Mouse (Mus musculus) c-Kit-positive CD71-positive TER-119-positive erythroid progenitor cells, embryonic 14.5 days (primary cell): Measurements from ENCODE around the gene Tns3.

Experiments used
- DNase-seq: peaks from one replicate; pipeline ENCODE4 v3.0.0-alpha.2; 2013; ENCODE audit warnings: low spot score

Gene Tns3

DNA sequence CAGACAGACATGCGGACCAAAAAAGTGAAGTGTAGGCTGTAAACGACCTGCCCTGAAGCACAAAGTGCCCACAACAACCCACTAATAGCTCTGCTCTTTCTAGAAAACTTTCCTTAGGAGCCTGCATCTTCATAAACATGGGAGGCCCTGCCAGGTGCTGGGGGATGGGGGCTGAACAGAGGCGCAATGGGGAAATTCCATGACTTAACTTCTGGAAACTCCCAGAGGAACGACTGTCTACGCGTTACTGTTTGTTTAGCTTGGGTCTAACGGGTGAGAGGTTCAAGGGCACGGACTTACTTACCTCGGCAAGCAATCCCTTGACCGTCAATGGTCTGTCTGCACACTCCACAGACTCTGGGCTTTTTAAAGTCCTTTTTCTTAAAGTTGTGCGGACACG lies 48.9 kb downstream of the Tns3 start:
- DNase-seq = no peak

GRCm38 (mm10) chr11:8610456-8610855 lies 53.9 kb downstream of the Tns3 start:
- no peak for DNase-seq

DNA sequence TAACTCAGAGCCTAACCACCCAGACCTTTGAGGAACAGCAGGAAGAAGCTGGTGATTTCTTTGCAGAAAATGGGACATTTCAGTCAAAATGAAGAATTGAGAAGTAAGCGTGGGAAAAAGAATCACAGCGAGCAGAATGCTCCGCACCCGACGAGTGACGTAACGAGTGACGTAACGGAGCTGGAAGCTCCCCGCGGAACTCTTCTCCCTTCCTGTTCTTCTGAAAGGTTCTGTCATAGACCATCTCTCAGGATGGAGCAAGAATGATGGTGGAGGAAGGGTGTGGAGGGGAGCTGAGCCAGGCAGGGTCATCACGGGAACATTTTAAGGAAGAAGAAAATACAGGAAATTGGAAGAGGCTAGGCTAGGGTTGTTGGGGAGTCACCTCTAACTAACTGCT lies 54.5 kb downstream of the Tns3 start:
- DNase-seq = no peak

DNA sequence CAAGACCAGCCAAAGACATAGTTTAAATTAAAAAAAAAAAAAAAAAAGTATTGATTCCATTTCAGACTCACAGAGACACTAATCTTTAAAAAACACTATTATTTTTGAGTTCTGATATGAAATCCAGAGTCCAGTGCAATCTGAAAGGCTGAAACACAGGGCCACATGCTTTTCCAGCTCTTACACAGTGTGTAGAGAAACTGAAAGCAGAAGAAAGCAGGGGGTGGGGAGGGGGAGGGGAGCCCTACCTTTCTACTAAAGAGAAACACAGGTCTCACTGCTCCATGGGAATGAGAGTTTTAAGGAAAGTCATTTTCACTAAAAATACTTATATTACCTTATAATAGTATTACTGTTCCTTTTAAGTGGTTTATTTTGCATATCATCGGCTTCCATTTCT lies 57.2 kb downstream of the Tns3 start:
- DNase-seq = no peak

GRCm38 (mm10) chr11:8604789-8605569 lies 59.4 kb downstream of the Tns3 start:
- DNase-seq = no peak

GRCm38 (mm10) chr11:8602606-8603005 lies 61.7 kb downstream of the Tns3 start:
- DNase-seq = no peak

GRCm38 (mm10) chr11:8601411-8601821 lies 62.9 kb downstream of the Tns3 start:
- DNase-seq = no peak

DNA sequence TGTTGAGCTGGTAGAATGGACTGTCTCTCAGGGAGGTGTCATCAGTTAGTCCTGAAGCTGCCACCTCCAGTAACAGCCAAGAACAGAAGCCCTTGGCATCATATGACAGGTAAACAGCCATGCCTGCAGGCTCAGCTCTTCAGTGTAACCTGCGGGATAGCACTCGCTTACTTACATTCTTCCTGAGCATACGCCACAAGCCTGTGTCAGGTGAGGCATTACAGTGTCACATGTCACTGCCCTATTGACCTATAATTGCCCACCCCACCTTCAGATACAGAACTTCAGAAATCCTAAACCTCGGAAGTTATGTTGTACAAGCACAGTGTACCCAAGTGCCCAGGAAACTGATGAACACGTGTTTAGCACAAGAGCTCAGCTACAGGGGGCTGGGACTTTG lies 68.7 kb downstream of the Tns3 start:
- no peak for DNase-seq

DNA sequence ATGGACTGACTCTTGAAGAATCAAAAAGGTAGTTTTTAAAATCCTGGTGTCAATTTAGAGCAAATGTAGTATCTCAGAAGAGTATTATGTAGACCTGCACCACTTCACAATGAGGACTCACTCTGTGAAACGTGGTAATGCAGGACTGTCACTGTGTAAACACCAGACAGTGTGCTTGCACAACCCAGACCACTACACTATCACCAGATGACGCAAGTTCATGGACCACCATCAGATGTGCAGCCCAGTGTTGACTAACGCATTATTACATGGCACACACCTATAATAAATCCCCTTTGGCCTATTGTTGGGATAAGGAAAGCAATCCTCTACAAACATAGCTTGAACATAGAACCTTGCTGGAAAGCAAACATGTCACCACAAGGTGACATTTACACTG lies 71.2 kb downstream of the Tns3 start:
- no peak for DNase-seq

GRCm38 (mm10) chr11:8591271-8591670 lies 73.1 kb downstream of the Tns3 start:
- DNase-seq = no peak

DNA sequence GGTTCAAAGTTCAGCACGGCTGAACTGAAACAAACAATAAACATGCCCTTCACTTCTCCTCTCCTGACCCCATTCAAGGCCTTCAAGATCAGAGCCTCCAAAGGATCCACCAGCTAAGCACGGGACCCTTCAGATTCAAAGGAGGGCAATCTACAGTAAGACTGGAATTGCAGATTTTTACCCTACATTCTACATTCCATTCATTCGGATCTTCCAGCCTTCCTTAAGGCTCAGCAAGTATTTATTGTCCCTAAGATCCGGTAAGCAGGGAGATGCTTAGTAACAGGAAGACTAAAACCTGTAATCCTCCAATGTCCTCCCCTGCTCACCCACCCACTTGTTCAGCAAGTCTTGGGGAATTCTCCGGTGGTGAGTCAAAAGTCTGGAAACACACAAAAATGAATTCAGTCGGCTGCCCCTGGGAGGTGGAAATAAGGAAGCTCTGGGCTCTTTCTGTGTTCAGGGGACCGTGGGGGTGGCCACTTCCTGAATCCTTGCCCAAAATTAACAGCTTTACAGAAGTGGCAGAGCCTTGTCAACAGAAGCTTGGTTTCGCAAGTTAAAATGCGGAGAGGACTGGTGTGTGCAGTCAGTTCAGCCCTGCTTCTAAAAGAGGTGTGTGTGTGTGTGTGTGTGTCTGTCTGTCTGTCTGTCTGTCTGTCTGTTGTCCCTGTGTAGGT lies 75.0 kb downstream of the Tns3 start:
- no peak for DNase-seq

GRCm38 (mm10) chr11:8587941-8588340 lies 76.4 kb downstream of the Tns3 start:
- no peak for DNase-seq

DNA sequence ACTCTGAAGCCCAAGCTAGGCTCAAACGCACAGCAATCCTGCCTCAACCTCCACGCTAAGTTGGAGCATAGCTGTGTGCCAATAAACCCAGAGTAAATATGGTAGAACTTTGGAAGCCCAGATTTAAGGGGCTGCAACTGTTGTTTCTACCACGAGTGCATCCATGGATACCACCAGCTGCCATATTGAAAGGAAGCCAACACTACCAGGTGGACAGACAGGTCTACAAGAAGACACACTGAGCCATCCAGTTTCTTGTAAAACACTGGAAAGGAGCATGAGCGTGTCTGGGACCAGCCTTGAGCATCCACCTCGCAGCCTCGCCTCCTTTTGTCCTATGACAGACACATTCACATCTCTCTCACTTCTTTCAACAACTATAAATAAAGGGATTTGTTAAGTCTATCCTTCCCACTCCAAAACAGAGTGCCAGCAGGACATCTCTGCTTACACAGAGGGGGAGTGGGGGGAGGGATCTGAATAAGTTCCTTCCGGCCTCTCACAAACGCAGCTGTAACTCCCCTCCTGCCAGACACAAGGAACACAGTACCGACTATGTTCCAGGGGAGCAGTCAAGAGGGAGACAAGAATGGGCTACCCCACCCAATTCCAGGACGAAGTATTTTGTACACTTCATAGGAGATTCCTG lies 77.2 kb downstream of the Tns3 start:
- no peak for DNase-seq

- no peak for DNase-seq
Measured at GRCm38 (mm10) chr11:8586374-8586773, 78.0 kb downstream of the Tns3 start.

- no peak for DNase-seq
Measured at GRCm38 (mm10) chr11:8585686-8586085, 78.6 kb downstream of the Tns3 start.

GRCm38 (mm10) chr11:8584925-8585324 lies 79.4 kb downstream of the Tns3 start:
- no peak for DNase-seq

- DNase-seq = no peak
Measured at GRCm38 (mm10) chr11:8584307-8584706, 80.0 kb downstream of the Tns3 start.

DNA sequence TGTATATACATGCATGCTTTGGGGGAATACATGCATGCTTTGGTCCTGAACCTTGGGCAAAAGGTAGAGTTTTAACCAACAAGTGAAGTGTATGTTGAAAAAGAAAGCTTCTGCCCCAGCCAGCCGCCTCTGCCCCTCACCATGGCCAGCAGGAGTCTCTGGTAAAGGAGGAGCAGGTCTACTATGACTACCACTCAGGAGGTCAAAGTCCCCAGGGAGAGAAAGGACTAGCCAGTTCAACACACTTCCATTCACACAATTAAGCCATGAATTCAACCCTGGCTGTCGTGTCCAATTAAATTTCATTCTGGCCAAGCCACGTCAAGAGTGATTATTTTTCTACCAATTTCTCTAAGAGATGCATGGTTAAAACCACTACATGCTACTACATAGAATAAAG lies 81.2 kb downstream of the Tns3 start:
- DNase-seq = no peak

DNA sequence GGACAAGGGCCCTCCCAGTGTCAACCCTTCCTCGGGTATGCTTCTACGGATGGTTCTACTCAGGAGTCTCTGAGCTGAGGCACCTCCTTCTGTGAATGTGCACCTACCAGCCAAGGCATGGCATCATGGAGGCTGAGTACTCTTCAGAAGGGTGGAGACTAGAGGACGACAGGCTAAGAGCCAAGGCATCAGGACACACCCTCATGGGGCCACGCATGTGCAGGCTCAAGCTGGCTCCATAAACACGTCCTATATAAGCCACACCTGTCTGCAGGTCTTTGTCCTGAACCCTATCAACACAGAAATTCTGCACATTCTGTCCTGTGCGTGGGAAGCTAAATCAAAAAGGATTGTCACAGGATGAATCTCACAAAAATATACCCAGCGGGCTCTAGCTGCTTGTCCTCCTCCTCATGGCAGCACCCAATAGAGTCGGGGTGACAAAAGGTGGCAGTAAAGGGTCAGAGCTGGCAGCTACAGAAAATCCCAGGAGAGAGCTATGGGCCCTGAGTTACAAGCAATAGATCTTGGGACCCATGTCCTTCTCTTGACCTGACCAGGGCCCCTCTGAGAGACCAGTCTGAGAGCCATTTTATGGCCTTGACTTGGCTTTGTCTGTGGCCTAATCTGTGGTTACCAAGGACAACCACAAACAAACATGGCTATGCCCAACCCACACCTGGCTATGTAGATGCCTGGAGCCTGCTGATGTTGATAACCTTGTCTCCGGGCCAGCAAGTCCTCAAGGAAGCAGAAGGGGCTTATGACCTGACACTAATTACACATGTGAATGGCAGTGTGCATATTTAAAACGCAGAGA lies 82.0 kb downstream of the Tns3 start:
- no peak for DNase-seq

DNA sequence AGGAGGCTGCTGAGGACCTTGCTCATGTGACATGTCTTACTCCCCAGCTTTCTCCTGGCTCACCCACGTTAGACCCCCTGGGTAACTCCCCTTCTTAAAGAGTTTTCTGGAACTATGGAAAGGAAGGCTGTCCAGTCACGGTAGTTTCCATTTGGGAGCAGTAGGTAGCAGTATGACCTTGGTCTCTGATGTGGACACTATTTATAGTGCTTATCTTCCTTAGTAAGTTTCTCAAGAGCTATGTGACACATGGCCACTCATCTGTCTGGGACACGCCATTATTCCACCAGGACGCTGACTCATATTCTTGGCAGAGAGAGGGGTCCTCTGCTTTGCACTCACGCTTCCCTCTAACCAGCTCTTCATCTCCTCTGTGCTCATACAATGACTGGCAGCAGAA lies 84.5 kb downstream of the Tns3 start:
- DNase-seq = no peak

DNA sequence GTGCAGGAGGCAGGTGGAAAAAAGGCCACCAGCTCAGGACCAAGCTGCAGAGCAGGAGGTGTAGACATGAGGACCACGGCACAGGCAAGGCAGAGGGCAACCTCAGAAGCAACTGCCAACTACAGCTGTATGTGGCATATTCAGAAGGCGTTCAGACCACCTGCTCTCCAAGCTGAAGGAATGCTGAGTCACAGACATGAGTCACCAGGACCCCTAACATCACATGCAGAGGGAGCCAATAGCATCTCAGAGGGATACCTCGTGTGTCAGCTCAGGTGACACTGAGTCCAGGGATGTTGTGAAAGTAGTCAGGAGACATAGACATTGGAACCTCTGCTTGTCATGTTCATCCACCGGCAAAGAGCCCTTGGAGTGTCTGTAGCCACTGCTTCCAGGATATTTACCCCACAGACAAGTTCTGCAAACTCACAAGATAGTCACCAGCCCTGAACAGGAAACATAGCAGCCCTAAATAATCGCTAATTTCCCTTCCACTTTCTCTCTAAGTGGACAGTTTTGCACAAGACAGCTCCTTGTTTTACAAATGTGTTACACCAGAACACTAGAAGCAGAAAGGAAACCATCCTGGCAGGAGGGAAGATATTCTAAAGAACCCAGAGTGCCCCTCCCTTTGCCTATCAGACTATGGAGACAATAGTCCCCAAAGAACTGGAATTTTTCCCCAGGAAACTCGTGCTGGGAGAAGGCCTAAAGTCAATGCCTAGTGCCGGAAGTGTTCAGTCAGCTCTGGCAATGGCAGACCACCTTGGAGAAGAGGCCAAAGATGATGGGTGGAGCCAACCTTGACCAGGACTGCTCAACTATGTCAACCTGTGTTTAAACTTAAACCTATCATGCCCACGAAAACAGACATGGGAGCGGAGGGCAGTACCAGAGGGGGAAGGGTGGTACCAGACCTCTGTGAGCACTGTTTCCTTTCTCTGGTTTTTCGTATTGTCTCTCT lies 88.8 kb downstream of the Tns3 start:
- DNase-seq = no peak
